Mouse (Mus musculus): ENCODE data around the gene Ifnar1. TPM values are rescaled to one million over a fixed set of nuclear protein-coding genes. Genes with fewer than 3 reads are reported as not detected.

The Ifnar1 gene
- polyA plus RNA-seq, 1 experiment from 2014 or later, result 19.2 TPM

DNA sequence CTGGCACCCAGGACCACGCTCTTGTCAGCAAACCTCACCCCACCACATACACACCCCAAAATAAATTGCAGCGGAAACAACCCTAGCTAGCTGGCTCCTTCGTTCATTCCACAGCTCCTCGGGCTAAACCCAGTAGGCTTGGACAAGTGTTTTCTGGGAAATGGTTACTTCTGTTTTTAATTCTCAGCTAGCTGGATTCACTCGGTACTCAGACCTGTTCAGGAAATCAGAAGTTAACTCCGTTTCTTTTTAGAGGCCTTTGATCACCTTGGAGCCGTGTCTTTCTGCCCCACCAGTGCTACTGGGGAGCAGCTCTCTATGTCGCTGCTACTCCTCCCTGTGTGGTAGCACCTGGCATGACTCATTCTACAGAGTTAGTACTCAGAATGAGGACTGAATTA lies 41.8 kb upstream of the Ifnar1 start:
- no peaks in the 10 kb centered on the region for H3K27me3 ChIP-seq (ENCODE audit: control insufficient read depth, insufficient read depth, low read length)
- no peak for DNase-seq (ENCODE audit: low spot score)
- no peak for TF ChIP-seq CTCF (IDR thresholded peaks at IDR 0.05; ENCODE audit: low read depth)
- no peak for TF ChIP-seq EP300 (optimal IDR thresholded peaks at IDR 0.05)
- no peaks in the 10 kb centered on the region for H3K36me3 ChIP-seq (ENCODE audit: control insufficient read depth, insufficient read depth, low read length)
- H3K4me3 ChIP-seq (ENCODE audit: low read depth, low read length), result no peak overlapping the region
- H3K9me3 ChIP-seq (ENCODE audit: control insufficient read depth, low read length), result no peaks in the 10 kb centered on the region
- peaks cover 6% of the 10 kb centered on the region for H3K4me1 ChIP-seq (replicated peaks; ENCODE audit: control insufficient read depth, insufficient read depth)
- H3K9ac ChIP-seq (ENCODE audit: low read length), result no peak overlapping the region
- no peak overlapping the region for H3K27ac ChIP-seq (replicated peaks)
- no peak overlapping the region for H3K4me2 ChIP-seq (replicated peaks; ENCODE audit: low read depth)
- ATAC-seq (ENCODE audit: low FRiP score, low TSS enrichment), result no peak
- 65% methylated on average over 8 of the region's 8 CpGs for WGBS

GRCm38 (mm10) chr16:91444847-91445246 lies 40.2 kb upstream of the Ifnar1 start:
- no peaks in the 10 kb centered on the region for H3K9me3 ChIP-seq (ENCODE audit: control insufficient read depth, low read length)
- H3K27me3 ChIP-seq (ENCODE audit: control insufficient read depth, insufficient read depth, low read length), result no peaks in the 10 kb centered on the region
- 83% methylated on average over 4 of the region's 4 CpGs for WGBS
- DNase-seq (ENCODE audit: low spot score) (no peak), ATAC-seq (ENCODE audit: low FRiP score, low TSS enrichment) (no peak)
- H3K27ac ChIP-seq (replicated peaks), result no peak overlapping the region
- H3K9ac ChIP-seq (ENCODE audit: low read length), result no peak overlapping the region
- H3K36me3 ChIP-seq (ENCODE audit: control insufficient read depth, insufficient read depth, low read length), result no peaks in the 10 kb centered on the region
- peaks cover 6% of the 10 kb centered on the region for H3K4me1 ChIP-seq (replicated peaks; ENCODE audit: control insufficient read depth, insufficient read depth)
- TF ChIP-seq CTCF (IDR thresholded peaks at IDR 0.05; ENCODE audit: low read depth) (no peak), EP300 (optimal IDR thresholded peaks at IDR 0.05) (no peak)
- H3K4me3 ChIP-seq (ENCODE audit: low read depth, low read length), result no peak overlapping the region
- no peak overlapping the region for H3K4me2 ChIP-seq (replicated peaks; ENCODE audit: low read depth)

- Histone ChIP-seq H3K4me3 (ENCODE audit: low read depth, low read length) (no peak overlapping the region), H3K27ac (replicated peaks) (no peak overlapping the region), H3K9ac (ENCODE audit: low read length) (no peak overlapping the region)
Observed at GRCm38 (mm10) chr16:91445566-91445965, 39.5 kb upstream of the Ifnar1 start.

DNA sequence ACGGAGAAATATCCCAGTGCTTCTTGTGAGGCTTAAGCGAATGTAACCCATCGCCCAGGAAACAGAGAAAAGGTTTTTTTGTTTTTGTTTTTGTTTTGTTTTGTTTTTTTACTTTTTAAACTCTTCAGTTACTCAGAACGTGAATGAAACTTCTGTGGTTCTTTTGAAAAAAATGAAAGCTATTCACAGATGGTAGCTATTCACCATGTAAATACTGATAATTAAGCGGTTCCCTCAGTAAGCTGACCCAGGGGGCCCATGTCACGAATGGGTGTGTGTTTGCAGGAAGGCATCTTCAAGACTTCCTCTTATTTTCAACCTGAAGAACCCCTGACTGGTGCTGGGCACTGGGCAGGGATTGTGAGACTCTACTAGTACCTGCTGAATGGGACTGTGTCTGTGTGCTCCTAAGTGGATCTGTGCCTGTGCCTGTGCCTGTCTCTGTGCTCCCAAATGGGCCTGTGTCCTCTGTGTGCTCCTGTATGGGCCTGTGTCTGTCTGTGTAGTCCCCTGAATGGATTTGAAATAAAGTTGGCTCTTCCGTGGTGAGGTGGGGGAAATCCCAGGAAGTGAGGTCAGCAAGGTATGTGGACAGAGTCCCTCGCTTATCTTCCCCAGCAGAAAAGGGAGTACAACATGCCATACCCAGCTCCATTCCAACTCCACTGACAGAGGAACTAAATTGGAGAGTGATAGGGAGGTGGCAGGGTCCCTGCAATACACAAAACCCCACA lies 38.1 kb upstream of the Ifnar1 start:
- Histone ChIP-seq H3K4me1 (replicated peaks; ENCODE audit: control insufficient read depth, insufficient read depth) (peaks cover 6% of the 10 kb centered on the region), H3K4me2 (replicated peaks; ENCODE audit: low read depth) (no peak overlapping the region), H3K9ac (ENCODE audit: low read length) (no peak overlapping the region), H3K36me3 (ENCODE audit: control insufficient read depth, insufficient read depth, low read length) (no peaks in the 10 kb centered on the region), H3K27me3 (ENCODE audit: control insufficient read depth, insufficient read depth, low read length) (no peaks in the 10 kb centered on the region), H3K27ac (replicated peaks) (peak overlapping the region; percentile 71), H3K9me3 (ENCODE audit: control insufficient read depth, low read length) (no peaks in the 10 kb centered on the region), H3K4me3 (ENCODE audit: low read depth, low read length) (no peak overlapping the region)
- TF ChIP-seq CTCF (IDR thresholded peaks at IDR 0.05; ENCODE audit: low read depth) (no peak), EP300 (optimal IDR thresholded peaks at IDR 0.05) (no peak)
- WGBS, result 65% methylated on average over 8 of the region's 8 CpGs
- DNase-seq (ENCODE audit: low spot score), result no peak
- ATAC-seq (ENCODE audit: low FRiP score, low TSS enrichment), result peak; percentile 53

More at GRCm38 (mm10) chr16:91445566-91445965, 39.5 kb upstream of the Ifnar1 start:
- 85% methylated on average over 5 of the region's 5 CpGs for WGBS
- Histone ChIP-seq H3K9me3 (ENCODE audit: control insufficient read depth, low read length) (no peaks in the 10 kb centered on the region), H3K4me2 (replicated peaks; ENCODE audit: low read depth) (no peak overlapping the region), H3K36me3 (ENCODE audit: control insufficient read depth, insufficient read depth, low read length) (no peaks in the 10 kb centered on the region), H3K27me3 (ENCODE audit: control insufficient read depth, insufficient read depth, low read length) (no peaks in the 10 kb centered on the region), H3K4me1 (replicated peaks; ENCODE audit: control insufficient read depth, insufficient read depth) (peaks cover 6% of the 10 kb centered on the region)
- DNase-seq (ENCODE audit: low spot score), result no peak
- no peak for ATAC-seq (ENCODE audit: low FRiP score, low TSS enrichment)
- TF ChIP-seq CTCF (IDR thresholded peaks at IDR 0.05; ENCODE audit: low read depth) (no peak), EP300 (optimal IDR thresholded peaks at IDR 0.05) (no peak)

- Histone ChIP-seq H3K9me3 (ENCODE audit: control insufficient read depth, low read length) (no peaks in the 10 kb centered on the region), H3K4me2 (replicated peaks; ENCODE audit: low read depth) (no peak overlapping the region), H3K4me1 (replicated peaks; ENCODE audit: control insufficient read depth, insufficient read depth) (peaks cover 6% of the 10 kb centered on the region), H3K9ac (ENCODE audit: low read length) (no peak overlapping the region), H3K27ac (replicated peaks) (peak overlapping the region; percentile 71), H3K27me3 (ENCODE audit: control insufficient read depth, insufficient read depth, low read length) (no peaks in the 10 kb centered on the region), H3K36me3 (ENCODE audit: control insufficient read depth, insufficient read depth, low read length) (no peaks in the 10 kb centered on the region), H3K4me3 (ENCODE audit: low read depth, low read length) (no peak overlapping the region)
- TF ChIP-seq CTCF (IDR thresholded peaks at IDR 0.05; ENCODE audit: low read depth), result no peak
- no peak for TF ChIP-seq EP300 (optimal IDR thresholded peaks at IDR 0.05)
- 25% methylated on average over 6 of the region's 6 CpGs for WGBS
- ATAC-seq (ENCODE audit: low FRiP score, low TSS enrichment) (peak; percentile 69), DNase-seq (ENCODE audit: low spot score) (peak; percentile 81)
Observed at GRCm38 (mm10) chr16:91447512-91447900, 37.5 kb upstream of the Ifnar1 start.

GRCm38 (mm10) chr16:91448088-91448487 lies 37.0 kb upstream of the Ifnar1 start:
- Histone ChIP-seq H3K4me1 (replicated peaks; ENCODE audit: control insufficient read depth, insufficient read depth) (peaks cover 6% of the 10 kb centered on the region), H3K9ac (ENCODE audit: low read length) (no peak overlapping the region), H3K27ac (replicated peaks) (no peak overlapping the region), H3K4me3 (ENCODE audit: low read depth, low read length) (no peak overlapping the region), H3K4me2 (replicated peaks; ENCODE audit: low read depth) (no peak overlapping the region), H3K27me3 (ENCODE audit: control insufficient read depth, insufficient read depth, low read length) (no peaks in the 10 kb centered on the region), H3K9me3 (ENCODE audit: control insufficient read depth, low read length) (no peaks in the 10 kb centered on the region), H3K36me3 (ENCODE audit: control insufficient read depth, insufficient read depth, low read length) (no peaks in the 10 kb centered on the region)
- TF ChIP-seq CTCF (IDR thresholded peaks at IDR 0.05; ENCODE audit: low read depth) (no peak), EP300 (optimal IDR thresholded peaks at IDR 0.05) (no peak)
- no peak for ATAC-seq (ENCODE audit: low FRiP score, low TSS enrichment)
- WGBS, result 92% methylated on average over 5 of the region's 5 CpGs
- DNase-seq (ENCODE audit: low spot score), result no peak
